Mouse (Mus musculus): ENCODE measurements around the gene Kif15.

DNA sequence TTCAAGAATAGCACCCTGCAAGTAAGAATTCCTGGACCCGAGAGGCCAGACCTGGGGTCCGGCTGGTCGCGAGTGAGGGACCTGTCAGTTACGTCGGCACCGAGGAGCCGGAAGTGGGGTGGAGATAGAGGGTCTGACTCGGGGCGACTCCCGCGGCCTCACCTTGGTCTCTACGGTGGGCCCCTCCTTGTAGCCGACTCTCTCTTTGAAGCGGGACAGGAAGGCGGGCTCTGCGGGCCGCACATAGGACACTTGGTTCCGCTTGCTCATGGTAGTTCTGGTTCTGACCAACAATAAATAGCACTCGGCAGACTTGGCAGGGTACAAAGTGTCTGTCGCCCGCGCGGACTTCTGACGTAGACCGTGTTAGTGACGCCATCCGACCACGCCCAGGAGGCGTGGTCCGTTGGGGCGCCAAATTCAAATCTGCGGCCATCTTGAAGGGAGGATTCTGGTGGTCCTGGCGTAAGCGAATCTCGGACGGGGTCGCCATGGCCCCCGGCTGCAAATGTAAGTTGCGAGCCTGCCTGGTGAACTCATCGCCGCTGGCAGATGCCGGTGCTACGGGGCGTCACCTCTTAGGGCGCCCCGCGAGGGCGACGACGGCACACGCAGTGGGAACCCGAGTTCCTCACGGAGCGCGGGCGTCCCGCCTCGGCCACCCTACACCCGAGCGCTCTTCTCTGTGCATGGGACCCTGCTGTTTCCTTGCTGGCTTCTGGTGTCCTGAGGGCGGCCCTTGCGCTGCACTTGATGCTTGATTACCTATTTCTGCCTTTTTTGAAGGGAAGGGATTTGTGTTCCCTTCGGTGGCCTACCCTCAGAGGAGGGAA is at the start of gene Kif15, which contains the start of gene 1110059G10Rik:
- TF ChIP-seq CTCF (conservative IDR thresholded peaks at IDR 0.05; ENCODE audit: low read length) (no peak), POU5F1 (IDR thresholded peaks at IDR 0.05; ENCODE audit: borderline replicate concordance, low read length) (no peak), NANOG (IDR thresholded peaks at IDR 0.05; ENCODE audit: borderline replicate concordance, low read length) (no peak)

All from E14TG2a.4 (cell line).